ENCODE assay signal across 19 mouse cellular contexts in the genomic region with DNA sequence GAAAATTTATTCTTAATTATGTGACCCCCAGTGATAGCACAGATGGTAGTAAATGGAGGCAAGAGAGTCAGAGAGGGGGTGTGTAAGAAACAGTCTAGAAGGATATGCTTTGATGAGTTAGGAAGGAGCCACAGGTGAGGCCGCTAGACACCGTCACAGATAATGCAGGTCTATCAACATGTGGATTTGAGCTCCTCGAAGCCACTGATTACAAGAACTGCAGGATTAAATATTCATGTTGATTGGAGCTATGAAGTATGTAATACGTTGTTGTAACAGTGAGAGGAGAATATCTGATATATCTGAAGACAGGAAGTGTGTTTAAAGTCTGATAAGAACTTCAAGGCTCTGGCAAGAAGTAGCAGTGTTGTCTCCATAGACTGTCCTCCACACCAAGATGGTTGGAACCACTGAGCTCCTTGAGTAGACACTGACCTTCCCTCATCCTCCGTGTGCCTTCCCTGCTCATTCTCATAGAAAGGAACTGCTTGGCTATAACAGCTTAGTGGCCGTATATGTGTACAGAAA.
DNase-seq lines count a peak whose midpoint lies in the region; ATAC-seq and TF ChIP-seq lines count a peak whose summit lies in the region.
"Had no signal": no experiment of that assay in that cellular context is flagged by ENCODE, and none has a peak within 500 bp of the region (broad histone marks: within the 10 kb centered on the region; RNA-seq: fewer than 3 reads in every experiment).

No protein-coding gene starts in this region.

- H3K36me3 ChIP-seq in liver, postnatal 0 days (replicated peaks; ENCODE audit: insufficient read depth, low read length), result no peaks in the 10 kb centered on the region
- no peaks in the 10 kb centered on the region for H3K36me3 ChIP-seq in heart, embryonic 12.5 days
- no peaks in the 10 kb centered on the region for H3K36me3 ChIP-seq in midbrain, embryonic 13.5 days
- H3K36me3 ChIP-seq in kidney, embryonic 14.5 days (ENCODE audit: control insufficient read depth, insufficient read depth, low read length), result no peaks in the 10 kb centered on the region
- H3K36me3 ChIP-seq: forebrain, embryonic 15.5 days; heart, embryonic 10.5 days; limb, embryonic 12.5 days had no signal

- ATAC-seq in hematopoietic stem cell, adult 5-6 weeks (replicated peaks in 1 of 2; ENCODE audit: insufficient read depth in 1 of 2, low FRiP score in 2 of 2, low TSS enrichment in 1 of 2, low read depth in 1 of 2, poor library complexity in 2 of 2, severe bottlenecking in 2 of 2), result peak; percentile 53 to 62; a peak in 3 of 4 replicates
- peak; percentile 63 for ATAC-seq in liver, postnatal 0 days
- no peak for ATAC-seq in heart, embryonic 12.5 days (ENCODE audit: insufficient number of reproducible peaks, low FRiP score)
- no peak for ATAC-seq in midbrain, embryonic 13.5 days
- no peak for ATAC-seq in kidney, embryonic 14.5 days (ENCODE audit: low FRiP score, low TSS enrichment)
- ATAC-seq: forebrain, embryonic 15.5 days; midbrain, embryonic 16.5 days had no signal

- peaks cover 7% of the 10 kb centered on the region; the same call in 1 of the 2 replicates for H3K4me1 ChIP-seq in liver, postnatal 0 days (ENCODE audit: insufficient read depth)
- H3K4me1 ChIP-seq in heart, embryonic 12.5 days (replicated peaks), result no peaks in the 10 kb centered on the region
- no peaks in the 10 kb centered on the region for H3K4me1 ChIP-seq in midbrain, embryonic 13.5 days (replicated peaks)
- no peaks in the 10 kb centered on the region for H3K4me1 ChIP-seq in kidney, embryonic 14.5 days (ENCODE audit: control insufficient read depth, insufficient read depth, low read length)
- H3K4me1 ChIP-seq: forebrain, embryonic 15.5 days; heart, embryonic 10.5 days; limb, embryonic 12.5 days had no signal

- H3K27me3 ChIP-seq in liver, postnatal 0 days (ENCODE audit: insufficient read depth, low read length), result no peaks in the 10 kb centered on the region
- H3K27me3 ChIP-seq in heart, embryonic 12.5 days (replicated peaks), result no peaks in the 10 kb centered on the region
- H3K27me3 ChIP-seq in midbrain, embryonic 13.5 days, result no peaks in the 10 kb centered on the region
- no peaks in the 10 kb centered on the region for H3K27me3 ChIP-seq in kidney, embryonic 14.5 days (ENCODE audit: control insufficient read depth, insufficient read depth, low read length)
- H3K27me3 ChIP-seq: forebrain, embryonic 15.5 days; limb, embryonic 12.5 days had no signal

- DNase-seq in c-Kit-positive CD71-positive TER-119-negative erythroid progenitor cells, embryonic 14.5 days (ENCODE audit: low read depth), result peak; percentile 31
- no peak for DNase-seq in liver, postnatal 0 days
- DNase-seq in urinary bladder, postnatal 4 days (ENCODE audit: low spot score in 2 of 2), result no peak
- DNase-seq: adrenal gland, postnatal 25 days; cerebellum, adult 2 months; cerebellum, postnatal 36 days; kidney, adult 11 months; layer of hippocampus, postnatal 36 days; lung, adult 2 months; lung, postnatal 14 days had no signal

- no peak overlapping the region for H3K9ac ChIP-seq in liver, postnatal 0 days (replicated peaks)
- no peak overlapping the region for H3K9ac ChIP-seq in heart, embryonic 12.5 days
- no peak overlapping the region for H3K9ac ChIP-seq in midbrain, embryonic 13.5 days (replicated peaks)
- H3K9ac ChIP-seq in kidney, embryonic 14.5 days (ENCODE audit: low read depth, low read length), result no peak overlapping the region
- H3K9ac ChIP-seq: forebrain, embryonic 15.5 days; limb, embryonic 12.5 days had no signal

- no peak for TF ChIP-seq CTCF in liver, postnatal 0 days (IDR thresholded peaks at IDR 0.05; ENCODE audit: low read depth)

- no peak overlapping the region for H3K4me2 ChIP-seq in liver, postnatal 0 days (ENCODE audit: low read depth, low read length)
- H3K4me2 ChIP-seq in heart, embryonic 12.5 days, result no peak overlapping the region
- H3K4me2 ChIP-seq in midbrain, embryonic 13.5 days (replicated peaks), result no peak overlapping the region
- H3K4me2 ChIP-seq in kidney, embryonic 14.5 days (replicated peaks; ENCODE audit: low read depth, low read length), result no peak overlapping the region
- H3K4me2 ChIP-seq: forebrain, embryonic 15.5 days; limb, embryonic 12.5 days had no signal

- 47% methylated on average over 6 of the region's 6 CpGs for WGBS in liver, postnatal 0 days (ENCODE audit: insufficient replicate concordance)
- WGBS in heart, embryonic 12.5 days, result 76% methylated on average over 6 of the region's 6 CpGs
- WGBS in midbrain, embryonic 13.5 days, result 92% methylated on average over 6 of the region's 6 CpGs
- WGBS in kidney, embryonic 14.5 days, result 89% methylated on average over 6 of the region's 6 CpGs

- H3K27ac ChIP-seq in liver, postnatal 0 days (ENCODE audit: low read depth), result no peak overlapping the region
- no peak overlapping the region for H3K27ac ChIP-seq in heart, embryonic 12.5 days (ENCODE audit: poor library complexity, severe bottlenecking)
- no peak overlapping the region for H3K27ac ChIP-seq in midbrain, embryonic 13.5 days
- H3K27ac ChIP-seq in kidney, embryonic 14.5 days (ENCODE audit: low read depth, low read length), result no peak overlapping the region
- H3K27ac ChIP-seq: forebrain, embryonic 15.5 days; heart, embryonic 10.5 days; kidney, postnatal 0 days; limb, embryonic 12.5 days had no signal

- H3K4me3 ChIP-seq in liver, postnatal 0 days (ENCODE audit: low read depth, low read length), result no peak overlapping the region
- no peak overlapping the region for H3K4me3 ChIP-seq in heart, embryonic 12.5 days
- no peak overlapping the region for H3K4me3 ChIP-seq in midbrain, embryonic 13.5 days (replicated peaks)
- H3K4me3 ChIP-seq in kidney, embryonic 14.5 days (ENCODE audit: low read length), result no peak overlapping the region
- H3K4me3 ChIP-seq: forebrain, embryonic 15.5 days; heart, embryonic 10.5 days; limb, embryonic 12.5 days had no signal

- TF ChIP-seq EP300 in liver, postnatal 0 days (IDR thresholded peaks at IDR 0.05; ENCODE audit: low read depth), result peak; percentile 64; the same call in 1 of the 2 replicates

- no peaks in the 10 kb centered on the region for H3K9me3 ChIP-seq in liver, postnatal 0 days (ENCODE audit: low read length)
- H3K9me3 ChIP-seq in heart, embryonic 12.5 days (replicated peaks), result no peaks in the 10 kb centered on the region
- no peaks in the 10 kb centered on the region for H3K9me3 ChIP-seq in midbrain, embryonic 13.5 days
- H3K9me3 ChIP-seq in kidney, embryonic 14.5 days (ENCODE audit: control insufficient read depth, low read length), result no peaks in the 10 kb centered on the region
- H3K9me3 ChIP-seq: forebrain, embryonic 15.5 days; heart, embryonic 10.5 days; limb, embryonic 12.5 days had no signal

Comparison
In these comparisons a context has a peak if more than half of its experiments do, and no peak if none do; other contexts are left out.
1. ATAC-seq: peak in hematopoietic stem cell, adult 5-6 weeks (2 of 2) and liver, postnatal 0 days (single experiment); none in heart, embryonic 12.5 days (single experiment), midbrain, embryonic 13.5 days (single experiment) and kidney, embryonic 14.5 days (single experiment).